Mouse (Mus musculus): ENCODE measurements around the gene Gm49711. TPM values are rescaled to one million over a fixed set of nuclear protein-coding genes. Genes with fewer than 3 reads are reported as not detected.
A peak's percentile ranks its signal among the peaks of the same experiment; 100 is the strongest.

Gene Gm49711
- total and polyA plus RNA-seq, 3 experiments = not detected

DNA sequence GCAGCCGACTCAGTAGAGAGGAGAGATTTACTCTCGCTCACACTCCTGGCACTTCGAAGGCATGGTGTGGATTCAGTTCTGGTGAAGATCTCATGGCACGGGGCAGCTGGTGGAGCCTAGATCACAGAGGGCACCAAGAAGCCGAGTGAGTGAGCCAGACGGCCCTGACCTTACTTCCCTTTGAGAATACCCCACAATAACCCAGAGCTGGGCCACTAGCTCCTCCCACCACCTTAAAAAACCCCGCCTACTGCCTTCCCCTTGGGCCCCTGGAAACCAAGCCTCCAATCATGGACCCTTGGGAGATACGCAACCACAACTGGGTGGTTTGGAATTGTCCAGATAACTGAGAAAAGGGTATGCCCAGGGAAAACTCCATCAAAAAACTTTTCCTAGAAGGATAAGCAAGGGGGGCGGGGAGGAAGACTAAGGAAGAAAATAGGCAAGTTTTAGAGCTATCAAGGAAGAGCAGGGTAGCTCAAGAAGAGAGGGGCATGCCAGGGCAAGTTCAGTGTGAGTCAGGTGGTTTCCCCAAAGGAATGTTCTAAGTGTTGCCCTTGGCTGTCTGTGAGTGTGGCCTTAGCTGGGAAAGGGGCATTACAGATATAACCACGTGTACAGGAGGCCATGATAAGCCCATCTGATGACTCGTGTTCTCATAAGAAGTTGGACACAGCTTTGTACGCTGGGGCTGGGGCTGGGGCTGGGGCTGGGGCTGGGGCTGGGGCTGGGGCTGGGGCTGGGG lies 36.3 kb upstream of the Gm49711 start:
- no peak overlapping the region for H3K27ac ChIP-seq (ENCODE audit: insufficient read depth, low read depth)
- H3K9me3 ChIP-seq (replicated peaks; ENCODE audit: low read length) = peaks cover 2% of the 10 kb centered on the region
- H3K79me2 ChIP-seq (replicated peaks; ENCODE audit: control insufficient read depth, extremely low read depth, insufficient read depth, poor library complexity, severe bottlenecking) = no peaks in the 10 kb centered on the region
- no peaks in the 10 kb centered on the region for H3K27me3 ChIP-seq (replicated peaks)
- H3K9ac ChIP-seq (ENCODE audit: insufficient read depth, low read depth) = no peak overlapping the region
- H3K4me3 ChIP-seq (replicated peaks in 1 of 3; ENCODE audit: low read depth in 2 of 3, low read length in 2 of 3, poor library complexity in 1 of 3) = no peak overlapping the region
- dilution Hi-C loops (cut with MboI; ENCODE audit: extremely low pct_ligation_motif_present, extremely low pct_unique_long_range_greater_than_20kb, low sequenced_read_pairs) = no loop called here
- H3K4me1 ChIP-seq (ENCODE audit: control insufficient read depth in 1 of 2, insufficient read depth in 2 of 2) = peaks cover 14 to 31% of the 10 kb centered on the region in 2 experiments
- peak; percentile 52 for DNase-seq (ENCODE audit: extremely low read depth)
- TF ChIP-seq TCF12 (IDR thresholded peaks at IDR 0.05; ENCODE audit: low read depth, low read length) = peak; percentile 7; the same call in 1 of the 2 replicates
- TF ChIP-seq CTCF (conservative IDR thresholded peaks at IDR 0.05 in 1 of 2, IDR thresholded peaks at IDR 0.05 in 1 of 2; ENCODE audit: low read depth in 2 of 2, low read length in 2 of 2) = no peak
- 0 out of 2 replicates have a peak, but pooled peaks have one; percentile 54 for TF ChIP-seq CHD1 (IDR thresholded peaks at IDR 0.05; ENCODE audit: low read depth, low read length)
- no peak overlapping the region for H3K4me2 ChIP-seq (ENCODE audit: insufficient read depth, low read depth, poor library complexity, severe bottlenecking)
- in situ Hi-C loops (cut with MboI; ENCODE audit: low pct_ligation_motif_present, low pct_unique_long_range_greater_than_20kb, low sequenced_read_pairs) = no loop called here
- H3K36me3 ChIP-seq (replicated peaks in 1 of 2; ENCODE audit: control insufficient read depth in 1 of 2, insufficient read depth in 1 of 2, low read length in 1 of 2) = no peaks in the 10 kb centered on the region

DNA sequence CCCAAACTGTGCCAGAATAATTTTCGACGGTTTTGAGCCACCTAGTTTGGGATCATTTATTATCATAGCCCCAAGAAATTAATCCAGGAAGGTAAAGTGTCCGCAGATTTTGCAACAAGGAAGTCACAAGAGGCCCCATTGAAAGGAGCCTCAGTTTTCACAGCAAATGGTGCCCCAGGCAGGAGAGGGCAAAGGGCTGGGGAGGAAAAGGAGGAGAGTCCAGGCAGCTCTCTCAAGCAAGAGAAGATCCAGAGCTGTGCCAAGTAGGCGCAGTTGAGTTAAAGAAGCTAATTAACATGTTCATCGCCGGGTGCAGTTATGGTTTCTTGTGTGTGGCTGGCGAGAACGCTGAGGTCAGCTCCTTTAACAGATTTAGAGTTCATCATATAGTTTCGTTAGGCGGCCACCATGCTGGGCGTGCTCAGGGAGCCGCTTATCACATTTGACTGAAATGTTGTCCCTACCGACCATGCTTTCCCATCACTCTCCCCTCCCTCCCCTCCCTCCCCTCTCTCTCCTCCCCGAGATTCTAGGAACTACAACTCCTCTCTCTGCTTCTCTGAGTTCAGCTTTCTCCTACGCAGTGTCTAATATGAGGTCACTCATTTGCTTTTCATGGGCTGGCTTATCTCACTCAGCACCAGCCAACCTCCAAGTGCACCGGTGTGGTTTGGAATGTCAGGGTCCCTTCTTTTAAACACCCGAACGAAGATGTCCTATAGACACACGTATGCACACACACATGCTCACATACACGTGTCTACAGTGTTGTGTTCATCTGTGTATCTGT lies 35.4 kb upstream of the Gm49711 start:
- dilution Hi-C loops (cut with MboI; ENCODE audit: extremely low pct_ligation_motif_present, extremely low pct_unique_long_range_greater_than_20kb, low sequenced_read_pairs) = no loop called here
- H3K4me1 ChIP-seq (ENCODE audit: control insufficient read depth in 1 of 2, insufficient read depth in 2 of 2) = peaks cover 14 to 31% of the 10 kb centered on the region in 2 experiments
- no peak overlapping the region for H3K27ac ChIP-seq (ENCODE audit: insufficient read depth, low read depth)
- no peaks in the 10 kb centered on the region for H3K36me3 ChIP-seq (replicated peaks in 1 of 2; ENCODE audit: control insufficient read depth in 1 of 2, insufficient read depth in 1 of 2, low read length in 1 of 2)
- no peak overlapping the region for H3K4me2 ChIP-seq (ENCODE audit: insufficient read depth, low read depth, poor library complexity, severe bottlenecking)
- DNase-seq (ENCODE audit: extremely low read depth) = no peak
- H3K4me3 ChIP-seq (replicated peaks in 1 of 3; ENCODE audit: low read depth in 2 of 3, low read length in 2 of 3, poor library complexity in 1 of 3) = no peak overlapping the region
- peak; percentile 42; the same call in 1 of the 2 replicates for TF ChIP-seq MAFK (IDR thresholded peaks at IDR 0.05; ENCODE audit: insufficient replicate concordance, low read length)
- no peak for TF ChIP-seq IRF4 (IDR thresholded peaks at IDR 0.05; ENCODE audit: low read depth, low read length)
- no peak overlapping the region for H3K9ac ChIP-seq (ENCODE audit: insufficient read depth, low read depth)
- in situ Hi-C loops (cut with MboI; ENCODE audit: low pct_ligation_motif_present, low pct_unique_long_range_greater_than_20kb, low sequenced_read_pairs) = no loop called here
- no peaks in the 10 kb centered on the region for H3K79me2 ChIP-seq (replicated peaks; ENCODE audit: control insufficient read depth, extremely low read depth, insufficient read depth, poor library complexity, severe bottlenecking)
- H3K27me3 ChIP-seq (replicated peaks) = peaks cover 6% of the 10 kb centered on the region
- H3K9me3 ChIP-seq (replicated peaks; ENCODE audit: low read length) = peaks cover 2% of the 10 kb centered on the region

DNA sequence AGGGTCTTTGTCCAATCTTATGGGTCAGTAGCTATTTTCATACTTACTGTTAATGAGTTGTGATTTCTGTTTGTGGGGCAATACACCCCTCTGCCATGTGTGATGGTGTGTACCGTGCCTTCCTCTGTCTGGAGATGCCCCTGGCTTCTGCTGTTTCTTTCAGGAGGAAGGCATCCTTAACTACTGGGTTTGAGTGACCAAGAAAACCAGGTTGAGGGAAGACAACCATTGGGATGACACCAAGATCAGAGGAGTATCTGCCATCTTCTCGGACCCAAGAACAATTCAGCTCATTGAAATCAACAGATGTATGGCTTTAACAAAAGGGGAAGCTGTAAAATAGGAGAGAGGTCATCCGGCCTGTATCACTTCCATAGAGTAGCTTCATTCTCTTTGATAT lies 24.8 kb upstream of the Gm49711 start:
- Histone ChIP-seq H3K4me1 (ENCODE audit: control insufficient read depth in 1 of 2, insufficient read depth in 2 of 2) (peaks cover 5 to 28% of the 10 kb centered on the region in 2 experiments), H3K4me3 (replicated peaks in 1 of 3; ENCODE audit: low read depth in 2 of 3, low read length in 2 of 3, poor library complexity in 1 of 3) (no peak overlapping the region), H3K27ac (ENCODE audit: insufficient read depth, low read depth) (no peak overlapping the region), H3K27me3 (replicated peaks) (peaks cover 4% of the 10 kb centered on the region), H3K4me2 (ENCODE audit: insufficient read depth, low read depth, poor library complexity, severe bottlenecking) (no peak overlapping the region), H3K36me3 (replicated peaks in 1 of 2; ENCODE audit: control insufficient read depth in 1 of 2, insufficient read depth in 1 of 2, low read length in 1 of 2) (no peaks in the 10 kb centered on the region), H3K79me2 (replicated peaks; ENCODE audit: control insufficient read depth, extremely low read depth, insufficient read depth, poor library complexity, severe bottlenecking) (no peaks in the 10 kb centered on the region), H3K9ac (ENCODE audit: insufficient read depth, low read depth) (no peak overlapping the region), H3K9me3 (replicated peaks; ENCODE audit: low read length) (peaks cover 3% of the 10 kb centered on the region)
- no peak for TF ChIP-seq ZNF384 (IDR thresholded peaks at IDR 0.05; ENCODE audit: low read depth, low read length)
- no peak for TF ChIP-seq ETS1 (conservative IDR thresholded peaks at IDR 0.05; ENCODE audit: low read depth, low read length)
- no peak for TF ChIP-seq USF1 (IDR thresholded peaks at IDR 0.05; ENCODE audit: low read depth, low read length)
- no peak for TF ChIP-seq USF2 (conservative IDR thresholded peaks at IDR 0.05; ENCODE audit: low read depth, low read length)
- no peak for TF ChIP-seq HCFC1 (IDR thresholded peaks at IDR 0.05; ENCODE audit: low read depth, low read length)
- TF ChIP-seq NELFE (IDR thresholded peaks at IDR 0.05; ENCODE audit: low read depth, low read length) = no peak
- TF ChIP-seq MAX (IDR thresholded peaks at IDR 0.05; ENCODE audit: low read length) = no peak
- no peak for TF ChIP-seq PAX5 (IDR thresholded peaks at IDR 0.05; ENCODE audit: low read length)
- no peak for TF ChIP-seq MYC (IDR thresholded peaks at IDR 0.05; ENCODE audit: low read depth, low read length)
- no peak for TF ChIP-seq JUND (conservative IDR thresholded peaks at IDR 0.05; ENCODE audit: low read depth, low read length)
- TF ChIP-seq MXI1 (IDR thresholded peaks at IDR 0.05; ENCODE audit: low read depth, low read length) = no peak
- TF ChIP-seq SIN3A (IDR thresholded peaks at IDR 0.05; ENCODE audit: low read length) = no peak
- no peak for TF ChIP-seq BHLHE40 (IDR thresholded peaks at IDR 0.05; ENCODE audit: low read depth, low read length)
- TF ChIP-seq SMC3 (IDR thresholded peaks at IDR 0.05; ENCODE audit: low read depth, low read length) = no peak
- TF ChIP-seq RCOR1 (conservative IDR thresholded peaks at IDR 0.05; ENCODE audit: low read depth, low read length) = no peak
- in situ Hi-C loops (cut with MboI; ENCODE audit: low pct_ligation_motif_present, low pct_unique_long_range_greater_than_20kb, low sequenced_read_pairs) (no loop called here), dilution Hi-C loops (cut with MboI; ENCODE audit: extremely low pct_ligation_motif_present, extremely low pct_unique_long_range_greater_than_20kb, low sequenced_read_pairs) (no loop called here)
- DNase-seq (ENCODE audit: extremely low read depth) = no peak
